Mouse (Mus musculus): ENCODE data around the gene Chchd10. TPM values are rescaled to one million over a fixed set of nuclear protein-coding genes. Genes with fewer than 3 reads are reported as not detected.
A peak's percentile ranks its signal among the peaks of the same experiment; 100 is the strongest.
"Not testable (repeated sequence)": the region's sequence is repeated elsewhere in the genome, so short reads cannot be mapped to it uniquely, and the experiment has no call there.

Gene Chchd10
- 5.7 and 7.4 TPM in 2 replicates for polyA plus RNA-seq (2016; fragmentation: Nextera tagmentation; extraction: Ambion mirVana)

- no peak within 1 kb of the TSS; the same call in 1 of the 2 replicates for H3K27ac ChIP-seq (replicated peaks)
- no peak for ATAC-seq (ENCODE audit: low FRiP score, low read depth)
- H3K4me2 ChIP-seq (replicated peaks), result peak within 1 kb of the TSS; percentile 93
- peaks cover 92% of the 10 kb centered on the region for H3K27me3 ChIP-seq
- WGBS, result 27% methylated on average over 6 of the region's 6 CpGs
- peaks cover 4% of the 10 kb centered on the region; the same call in 1 of the 2 replicates for H3K36me3 ChIP-seq
- peak within 1 kb of the TSS; percentile 60 for H3K4me3 ChIP-seq
- H3K9ac ChIP-seq (replicated peaks), result peak within 1 kb of the TSS; percentile 82
- H3K4me1 ChIP-seq, result peaks cover 38% of the 10 kb centered on the region
- H3K9me3 ChIP-seq, result no peaks in the 10 kb centered on the region
Measured at GRCm38 (mm10) chr10:75932891-75933290, at the start of gene Chchd10. Gene Chchd10, plus strand, starts transcription at chr10:75933130.

- peak; percentile 82 for ATAC-seq (ENCODE audit: low FRiP score, low read depth)
- H3K27me3 ChIP-seq, result no peaks in the 10 kb centered on the region
- no peak overlapping the region for H3K4me3 ChIP-seq
- H3K36me3 ChIP-seq, result no peaks in the 10 kb centered on the region
- peaks cover 25% of the 10 kb centered on the region for H3K4me1 ChIP-seq
- no peak overlapping the region for H3K27ac ChIP-seq (replicated peaks)
- no peaks in the 10 kb centered on the region for H3K9me3 ChIP-seq
- peak overlapping the region; percentile 32 for H3K4me2 ChIP-seq (replicated peaks)
- H3K9ac ChIP-seq (replicated peaks), result no peak overlapping the region
- WGBS, result under 1% methylated on average over 10 of the region's 10 CpGs
Measured at GRCm38 (mm10) chr10:75883232-75883552, 49.7 kb upstream of the Chchd10 start.

GRCm38 (mm10) chr10:75884742-75885141 is 48.2 kb upstream of the Chchd10 start:
- Histone ChIP-seq H3K9me3 (no peaks in the 10 kb centered on the region), H3K4me1 (peaks cover 25% of the 10 kb centered on the region), H3K36me3 (no peaks in the 10 kb centered on the region), H3K27me3 (no peaks in the 10 kb centered on the region), H3K4me3 (no peak overlapping the region), H3K27ac (replicated peaks) (no peak overlapping the region), H3K9ac (replicated peaks) (no peak overlapping the region), H3K4me2 (replicated peaks) (no peak overlapping the region)
- ATAC-seq (ENCODE audit: low FRiP score, low read depth), result no peak
- WGBS, result 96% methylated on average over 8 of the region's 8 CpGs

- 82% methylated on average over 5 of the region's 5 CpGs for WGBS
- H3K36me3 ChIP-seq; H3K27ac ChIP-seq (replicated peaks); H3K9me3 ChIP-seq; H3K4me3 ChIP-seq; H3K9ac ChIP-seq (replicated peaks); H3K4me1 ChIP-seq; H3K27me3 ChIP-seq; H3K4me2 ChIP-seq (replicated peaks); ATAC-seq (ENCODE audit: low FRiP score, low read depth): not testable (repeated sequence)
Measured at GRCm38 (mm10) chr10:75887504-75887903, 45.4 kb upstream of the Chchd10 start.

- WGBS, result 60% methylated on average over 8 of the region's 8 CpGs
Measured at GRCm38 (mm10) chr10:75889406-75890153, 43.4 kb upstream of the Chchd10 start.

GRCm38 (mm10) chr10:75893089-75893750 is 39.7 kb upstream of the Chchd10 start, which contains the start of gene Derl3:
Gene Derl3, plus strand, starts transcription at chr10:75893413.
- peak; percentile 99 for ATAC-seq (ENCODE audit: low FRiP score, low read depth)
- H3K27ac ChIP-seq (replicated peaks), result peak within 1 kb of the TSS; percentile 63
- WGBS, result 3% methylated on average over 49 of the region's 51 CpGs
- peaks cover 45% of the 10 kb centered on the region for H3K36me3 ChIP-seq
- peak within 1 kb of the TSS; percentile 45 for H3K4me3 ChIP-seq
- no peaks in the 10 kb centered on the region for H3K27me3 ChIP-seq
- H3K9me3 ChIP-seq, result no peaks in the 10 kb centered on the region
- peak within 1 kb of the TSS; percentile 95 for H3K4me2 ChIP-seq (replicated peaks)
- peak within 1 kb of the TSS; percentile 53; the same call in 1 of the 2 replicates for H3K9ac ChIP-seq (replicated peaks)
- H3K4me1 ChIP-seq, result peaks cover 15% of the 10 kb centered on the region

More at GRCm38 (mm10) chr10:75889406-75890153, 43.4 kb upstream of the Chchd10 start:
- Histone ChIP-seq H3K4me3 (no peak overlapping the region), H3K9ac (replicated peaks) (no peak overlapping the region), H3K36me3 (peaks cover 10% of the 10 kb centered on the region), H3K27me3 (no peaks in the 10 kb centered on the region), H3K27ac (replicated peaks) (no peak overlapping the region), H3K4me1 (peaks cover 15% of the 10 kb centered on the region), H3K4me2 (replicated peaks) (no peak overlapping the region), H3K9me3 (no peaks in the 10 kb centered on the region)
- no peak for ATAC-seq (ENCODE audit: low FRiP score, low read depth)

GRCm38 (mm10) chr10:75894601-75895000 is 38.3 kb upstream of the Chchd10 start:
- H3K4me3 ChIP-seq, result no peak overlapping the region
- peaks cover 15% of the 10 kb centered on the region for H3K4me1 ChIP-seq
- no peaks in the 10 kb centered on the region for H3K9me3 ChIP-seq
- H3K4me2 ChIP-seq (replicated peaks), result no peak overlapping the region
- ATAC-seq (ENCODE audit: low FRiP score, low read depth), result no peak
- no peak overlapping the region for H3K27ac ChIP-seq (replicated peaks)
- no peak overlapping the region for H3K9ac ChIP-seq (replicated peaks)
- no peaks in the 10 kb centered on the region for H3K27me3 ChIP-seq
- WGBS, result 79% methylated on average over 6 of the region's 6 CpGs
- peaks cover 59% of the 10 kb centered on the region for H3K36me3 ChIP-seq

GRCm38 (mm10) chr10:75895730-75896129 is 37.2 kb upstream of the Chchd10 start:
- Histone ChIP-seq H3K36me3 (peaks cover 70% of the 10 kb centered on the region), H3K9me3 (no peaks in the 10 kb centered on the region), H3K4me1 (peaks cover 15% of the 10 kb centered on the region), H3K27me3 (no peaks in the 10 kb centered on the region), H3K4me2 (replicated peaks) (no peak overlapping the region), H3K9ac (replicated peaks) (no peak overlapping the region), H3K4me3 (no peak overlapping the region), H3K27ac (replicated peaks) (no peak overlapping the region)
- no peak for ATAC-seq (ENCODE audit: low FRiP score, low read depth)
- 93% methylated on average over 5 of the region's 5 CpGs for WGBS

- H3K4me2 ChIP-seq (replicated peaks), result no peak overlapping the region
- no peak overlapping the region for H3K27ac ChIP-seq (replicated peaks)
- ATAC-seq (ENCODE audit: low FRiP score, low read depth), result no peak
- H3K36me3 ChIP-seq, result peaks cover 74% of the 10 kb centered on the region
- H3K9ac ChIP-seq (replicated peaks), result no peak overlapping the region
- no peaks in the 10 kb centered on the region for H3K9me3 ChIP-seq
- 100% methylated on average over 1 of the region's 1 CpGs for WGBS
- no peaks in the 10 kb centered on the region for H3K27me3 ChIP-seq
- H3K4me3 ChIP-seq, result no peak overlapping the region
- H3K4me1 ChIP-seq, result peaks cover 15% of the 10 kb centered on the region
Measured at GRCm38 (mm10) chr10:75896208-75896607, 36.7 kb upstream of the Chchd10 start.

GRCm38 (mm10) chr10:75897373-75897772 is 35.6 kb upstream of the Chchd10 start:
- Histone ChIP-seq H3K36me3 (peaks cover 85% of the 10 kb centered on the region), H3K9me3 (no peaks in the 10 kb centered on the region), H3K27me3 (no peaks in the 10 kb centered on the region), H3K9ac (replicated peaks) (no peak overlapping the region), H3K4me3 (no peak overlapping the region), H3K4me2 (replicated peaks) (no peak overlapping the region), H3K4me1 (peaks cover 15% of the 10 kb centered on the region), H3K27ac (replicated peaks) (no peak overlapping the region)
- WGBS, result 49% methylated on average over 6 of the region's 6 CpGs
- no peak for ATAC-seq (ENCODE audit: low FRiP score, low read depth)

- Histone ChIP-seq H3K4me3 (no peak overlapping the region), H3K27me3 (no peaks in the 10 kb centered on the region), H3K9me3 (no peaks in the 10 kb centered on the region), H3K9ac (replicated peaks) (no peak overlapping the region), H3K36me3 (peaks cover 93% of the 10 kb centered on the region), H3K27ac (replicated peaks) (no peak overlapping the region), H3K4me1 (peaks cover 11% of the 10 kb centered on the region), H3K4me2 (replicated peaks) (no peak overlapping the region)
- ATAC-seq (ENCODE audit: low FRiP score, low read depth), result no peak
- 80% methylated on average over 6 of the region's 6 CpGs for WGBS
Measured at GRCm38 (mm10) chr10:75898039-75898564, 34.8 kb upstream of the Chchd10 start.

- H3K9ac ChIP-seq (replicated peaks), result no peak overlapping the region
- no peak overlapping the region for H3K4me2 ChIP-seq (replicated peaks)
- 0 out of 2 replicates have a peak overlapping the region, but pooled peaks have one; percentile 11 for H3K27ac ChIP-seq (replicated peaks)
- H3K36me3 ChIP-seq, result peaks cover 97% of the 10 kb centered on the region
- no peak overlapping the region for H3K4me3 ChIP-seq
- no peaks in the 10 kb centered on the region for H3K9me3 ChIP-seq
- WGBS, result 69% methylated on average over 3 of the region's 3 CpGs
- ATAC-seq (ENCODE audit: low FRiP score, low read depth), result no peak
- peaks cover 4% of the 10 kb centered on the region for H3K4me1 ChIP-seq
- no peaks in the 10 kb centered on the region for H3K27me3 ChIP-seq
Measured at GRCm38 (mm10) chr10:75898846-75899245, 34.1 kb upstream of the Chchd10 start.

Data from midbrain, embryonic 12.5 days (tissue).